Comparison of ENCODE assay signal across 9 mouse cellular contexts in the genomic region with DNA sequence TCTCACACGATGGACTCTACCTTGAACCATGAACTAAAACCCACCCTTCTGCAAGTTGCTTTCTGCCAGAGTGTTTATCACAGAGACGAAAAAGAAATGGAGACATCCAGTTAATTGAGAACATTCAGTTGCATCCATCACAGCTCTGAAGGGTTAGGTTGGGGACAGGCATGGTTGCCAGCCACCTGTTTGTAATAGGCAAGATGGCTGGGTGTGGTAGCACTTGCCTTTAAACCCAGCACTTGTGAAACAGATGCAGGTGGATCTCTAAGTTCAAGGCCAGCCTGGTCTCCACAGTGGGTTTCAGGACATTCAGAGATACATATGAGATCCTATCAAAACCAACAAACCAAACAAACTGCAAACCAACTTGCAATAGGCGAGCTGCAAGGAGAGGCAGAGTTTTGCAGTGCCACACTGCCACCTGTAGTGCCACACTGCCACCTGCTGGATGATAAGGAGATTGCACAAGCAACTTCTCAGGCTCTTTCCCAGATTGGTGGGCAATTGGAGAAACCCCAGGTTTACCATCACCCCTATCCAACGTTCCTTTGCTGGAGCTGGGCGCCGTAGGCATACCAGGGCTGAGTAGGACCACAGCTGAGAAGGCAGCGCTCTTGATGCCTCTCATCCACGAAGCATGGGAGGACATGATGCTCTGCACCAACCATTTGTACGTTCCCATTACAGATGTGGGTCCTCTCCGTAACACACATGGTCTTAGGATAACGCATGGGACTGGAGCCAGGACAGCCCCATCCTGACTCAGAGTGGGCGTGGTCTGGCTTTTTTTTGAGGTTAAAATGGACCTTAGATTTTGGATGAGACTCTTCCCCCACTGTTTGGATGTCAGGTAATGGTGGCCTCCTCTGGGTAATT. TPM values are rescaled to one million over a fixed set of nuclear protein-coding genes. Genes with fewer than 3 reads are reported as not detected.
DNase-seq lines count a peak whose midpoint lies in the region; ATAC-seq lines count a peak whose summit lies in the region.
"Had no signal": no experiment of that assay in that cellular context is flagged by ENCODE, and none has a peak within 500 bp of the region (broad histone marks: within the 10 kb centered on the region; RNA-seq: fewer than 3 reads in every experiment).

No protein-coding gene starts in this region.

- no peaks in the 10 kb centered on the region for H3K36me3 ChIP-seq in embryonic facial prominence, embryonic 10.5 days (replicated peaks)
- H3K36me3 ChIP-seq: liver, embryonic 15.5 days had no signal

- H3K9me3 ChIP-seq in embryonic facial prominence, embryonic 10.5 days = no peaks in the 10 kb centered on the region
- H3K9me3 ChIP-seq: liver, embryonic 15.5 days had no signal

- no peak overlapping the region for H3K4me3 ChIP-seq in embryonic facial prominence, embryonic 10.5 days
- H3K4me3 ChIP-seq: liver, embryonic 15.5 days had no signal

- peaks cover 72% of the 10 kb centered on the region for H3K27me3 ChIP-seq in embryonic facial prominence, embryonic 10.5 days (replicated peaks; ENCODE audit: low read depth, poor library complexity, severe bottlenecking)

- peaks cover 12% of the 10 kb centered on the region for H3K4me1 ChIP-seq in embryonic facial prominence, embryonic 10.5 days
- H3K4me1 ChIP-seq: liver, embryonic 15.5 days had no signal

- intact Hi-C loops in heart, postnatal 36 days (cut with DNase I) = loop anchor here (2.0 to 5.0 kb wide), 4 partner anchors 35 to 307 kb away; a partner anchor contains a TSS

- 25% methylated on average over 12 of the region's 12 CpGs for WGBS in embryonic facial prominence, embryonic 10.5 days

- peak; percentile 57 for DNase-seq in gastrocnemius, adult 18-20 months (ENCODE audit: low spot score)
- no peak for DNase-seq in gastrocnemius, postnatal 25 days
- DNase-seq in adrenal gland, adult (ENCODE audit: inconsistent age in 2 of 2, low spot score in 1 of 2) = peak; percentile 33 to 80
- DNase-seq in embryonic facial prominence, embryonic 10.5 days (ENCODE audit: low spot score) = peak; percentile 65
- peak; percentile 51 to 62 for DNase-seq in heart, postnatal 36 days
- peak; percentile 65 to 79 for DNase-seq in layer of hippocampus, postnatal 14 days (ENCODE audit: low spot score in 2 of 2)
- DNase-seq in right cerebral cortex, postnatal 4 days = peak; percentile 65

- peak; percentile 67 for ATAC-seq in megakaryocyte-erythroid progenitor cell, adult 5-6 weeks (replicated peaks; ENCODE audit: low FRiP score, low TSS enrichment, poor library complexity, severe bottlenecking)

- H3K27ac ChIP-seq in embryonic facial prominence, embryonic 10.5 days (replicated peaks) = no peak overlapping the region
- H3K27ac ChIP-seq: liver, embryonic 15.5 days had no signal

RNA-seq across cellular contexts. Expression of a gene that starts 2.8 kb away (rescaled TPM):
- not detected for total RNA-seq in gastrocnemius, adult 18-20 months (2021)
- total RNA-seq in gastrocnemius, postnatal 25 days (2021) = not detected
- polyA plus RNA-seq in embryonic facial prominence, embryonic 10.5 days (2016; fragmentation: Nextera tagmentation; extraction: Ambion mirVana) = 1.2 and 1.9 TPM in 2 replicates
- not detected for total RNA-seq in heart, postnatal 36 days (2021)
- total RNA-seq in layer of hippocampus, postnatal 14 days (2021) = under 1 TPM; 0.14 to 0.25 TPM
- total RNA-seq in megakaryocyte-erythroid progenitor cell, adult 5-6 weeks (2014; fragmentation: Nextera tagmentation) = not detected in 2 replicates
- not detected in 2 replicates for total RNA-seq in megakaryocyte-erythroid progenitor cell, adult 5-6 weeks (2017)
- polyA plus RNA-seq: liver, embryonic 15.5 days had no signal

RNA-seq across cellular contexts. Expression of a gene that starts 54.4 kb away (rescaled TPM):
- not detected for total RNA-seq in gastrocnemius, adult 18-20 months (2021)
- total RNA-seq in gastrocnemius, postnatal 25 days (2021) = under 1 TPM; 0.20 to 0.48 TPM
- 0.38 and 0.66 TPM in 2 replicates for polyA plus RNA-seq in embryonic facial prominence, embryonic 10.5 days (2016; fragmentation: Nextera tagmentation; extraction: Ambion mirVana)
- total RNA-seq in heart, postnatal 36 days (2021) = under 1 TPM in 1 of 2 experiments, not detected in 1; 0.38 TPM
- total RNA-seq in layer of hippocampus, postnatal 14 days (2021) = under 1 TPM; 0.28 to 0.67 TPM
- 15.2 and 16.4 TPM in 2 replicates for total RNA-seq in megakaryocyte-erythroid progenitor cell, adult 5-6 weeks (2014; fragmentation: Nextera tagmentation)
- total RNA-seq in megakaryocyte-erythroid progenitor cell, adult 5-6 weeks (2017) = 2.8 and 5.0 TPM in 2 replicates
